Mouse (Mus musculus) ovary, postnatal 14 days (tissue): ENCODE results near the gene 4933415A04Rik.
A peak's percentile ranks its signal among the peaks of the same experiment; 100 is the strongest.

ENCODE experiments used
- DNase-seq: peaks from one replicate; pipeline ENCODE4 v3.0.0; 2022; ENCODE audit warnings: low spot score

4933415A04Rik gene

GRCm38 (mm10) chr11:43586324-43587090, at the start of gene 4933415A04Rik:
Gene 4933415A04Rik, plus strand, starts transcription at chr11:43587040.
- DNase-seq, result peak; percentile 70

GRCm38 (mm10) chr11:43537074-43537473, 49.8 kb upstream of the 4933415A04Rik start:
- DNase-seq, result no peak

GRCm38 (mm10) chr11:43539863-43540262, 47.0 kb upstream of the 4933415A04Rik start:
- no peak for DNase-seq

GRCm38 (mm10) chr11:43543711-43544466, 43.0 kb upstream of the 4933415A04Rik start:
- DNase-seq, result no peak

- no peak for DNase-seq
Measured at GRCm38 (mm10) chr11:43544819-43545218, 42.0 kb upstream of the 4933415A04Rik start.

- no peak for DNase-seq
Measured at GRCm38 (mm10) chr11:43545873-43546475, 40.9 kb upstream of the 4933415A04Rik start.

GRCm38 (mm10) chr11:43546678-43547077, 40.2 kb upstream of the 4933415A04Rik start:
- DNase-seq, result no peak

- peak; percentile 28 for DNase-seq
Measured at GRCm38 (mm10) chr11:43548148-43548547, 38.7 kb upstream of the 4933415A04Rik start.

- no peak for DNase-seq
Measured at GRCm38 (mm10) chr11:43548657-43549435, 38.0 kb upstream of the 4933415A04Rik start.

GRCm38 (mm10) chr11:43549701-43550100, 37.1 kb upstream of the 4933415A04Rik start:
- peak; percentile 15 for DNase-seq

GRCm38 (mm10) chr11:43551756-43552155, 35.1 kb upstream of the 4933415A04Rik start:
- no peak for DNase-seq

- no peak for DNase-seq
Measured at GRCm38 (mm10) chr11:43552675-43553074, 34.2 kb upstream of the 4933415A04Rik start.

- DNase-seq, result no peak
Measured at GRCm38 (mm10) chr11:43556538-43556937, 30.3 kb upstream of the 4933415A04Rik start.

- DNase-seq, result no peak
Measured at GRCm38 (mm10) chr11:43559515-43560292, 27.1 kb upstream of the 4933415A04Rik start.

GRCm38 (mm10) chr11:43563654-43564244, 23.1 kb upstream of the 4933415A04Rik start:
- DNase-seq, result no peak

- DNase-seq, result no peak
Measured at GRCm38 (mm10) chr11:43565414-43565813, 21.4 kb upstream of the 4933415A04Rik start.

- DNase-seq, result no peak
Measured at GRCm38 (mm10) chr11:43565852-43566251, 21.0 kb upstream of the 4933415A04Rik start.

GRCm38 (mm10) chr11:43566696-43567095, 20.1 kb upstream of the 4933415A04Rik start:
- no peak for DNase-seq

GRCm38 (mm10) chr11:43568263-43568662, 18.6 kb upstream of the 4933415A04Rik start:
- DNase-seq, result no peak

GRCm38 (mm10) chr11:43569188-43569587, 17.7 kb upstream of the 4933415A04Rik start:
- DNase-seq, result no peak

- peak; percentile 25 for DNase-seq
Measured at GRCm38 (mm10) chr11:43569595-43569994, 17.2 kb upstream of the 4933415A04Rik start.
